Mouse (Mus musculus) spleen, adult 2 months (tissue): ENCODE measurements at regions not wholly inside any gene's neighbourhood (a gene's known extent, or its start where the extent isn't known, plus 50 kb on each side); places are given as distances from the start of the nearest gene placed in this dataset.

Experiments used
- CTCF ChIP-seq: fragments of 200-500 bp; IDR thresholded peaks from 2 replicates; pipeline ENCODE4 v1.5.1; 2011; ENCODE audit warnings: mild to moderate bottlenecking, inconsistent platforms; ENCODE audit not compliant: insufficient read depth, insufficient read length, insufficient replicate concordance; ENCODE audit errors: extremely low read depth
- POLR2A ChIP-seq: fragments of 200-500 bp; IDR thresholded peaks from 2 replicates; pipeline ENCODE4 v1.6.1; 2011; ENCODE audit warnings: low read depth, low read length, inconsistent platforms

DNA sequence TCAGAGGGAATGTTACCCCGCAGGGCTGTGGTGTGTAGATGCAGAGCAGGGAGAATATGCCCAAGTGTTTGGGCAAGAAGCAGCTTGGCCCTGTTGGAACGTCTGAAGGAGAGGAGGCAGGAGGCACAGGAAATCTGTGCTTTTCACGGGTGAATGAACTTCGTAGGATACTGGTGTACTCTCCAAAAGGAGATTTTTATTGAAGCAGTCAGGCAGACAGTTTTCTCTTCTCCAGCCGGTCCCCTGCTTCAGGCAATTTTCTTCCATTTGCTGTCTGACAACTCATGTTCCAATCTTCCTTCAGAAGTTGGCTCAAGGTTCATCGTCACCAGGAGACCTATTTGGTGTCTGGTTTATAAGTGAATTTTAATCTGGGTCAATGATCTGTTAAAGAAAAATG is 103.0 kb upstream of the Ubash3b start:
- TF ChIP-seq CTCF (no peak), POLR2A (no peak)
